Mouse (Mus musculus) neutrophil, adult 83 days (primary cell): ENCODE measurements around the gene Ankrd60. TPM values are rescaled to one million over a fixed set of nuclear protein-coding genes. Genes with fewer than 3 reads are reported as not detected.

Experiments
- total RNA-seq, 2 experiments: library from RNA; stranded (reverse); gene quantifications; one replicate each; pipeline ENCODE4 v1.2.4; 2023

Gene Ankrd60
- not detected for total RNA-seq

DNA sequence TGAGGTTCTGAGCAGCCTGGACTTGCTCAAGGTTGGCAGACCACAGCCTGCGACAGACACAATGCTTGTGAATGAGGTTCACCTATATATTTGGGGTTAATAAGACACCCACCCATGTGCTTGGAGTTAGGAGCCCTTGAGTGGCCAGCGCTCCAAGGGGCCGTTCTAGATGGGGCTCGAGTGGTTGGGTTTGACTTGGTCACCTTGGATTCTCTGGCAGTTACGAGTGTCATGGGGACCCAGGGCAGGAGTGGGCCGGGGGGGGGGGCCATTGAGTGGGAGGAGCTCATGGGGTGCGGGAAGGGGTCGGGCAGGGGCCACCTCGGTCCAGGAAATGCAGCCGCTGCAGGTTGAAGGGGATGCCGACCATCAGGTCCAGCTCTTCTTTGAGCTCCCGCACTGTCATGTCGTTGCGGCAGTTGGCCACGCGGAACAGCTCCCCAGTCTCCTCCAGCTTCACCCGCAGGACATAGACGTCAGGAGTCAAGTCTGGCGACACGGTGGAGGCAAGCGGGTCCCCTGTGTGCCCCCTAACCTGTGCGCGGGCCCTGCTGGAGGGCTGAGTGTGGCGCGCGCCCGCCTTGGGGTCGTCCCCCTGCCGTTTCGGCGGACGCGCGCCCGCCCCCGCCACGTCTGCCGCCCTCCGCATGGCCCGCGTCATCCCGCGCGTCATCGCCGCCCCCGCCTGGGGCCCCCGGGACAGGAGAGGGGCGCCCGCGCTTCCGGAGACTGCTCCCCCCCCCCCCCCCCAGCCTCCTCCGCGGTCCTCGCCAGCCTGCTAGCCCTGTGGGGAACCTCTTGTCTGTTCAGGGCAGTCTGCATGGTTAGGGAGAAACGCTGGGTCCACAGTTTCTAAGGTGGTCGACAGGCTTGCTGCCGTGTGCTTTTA, at the start of gene Ankrd60:
Gene Ankrd60 (minus strand): TSS at position 697 of the 889 bp plus-strand sequence.

DNA sequence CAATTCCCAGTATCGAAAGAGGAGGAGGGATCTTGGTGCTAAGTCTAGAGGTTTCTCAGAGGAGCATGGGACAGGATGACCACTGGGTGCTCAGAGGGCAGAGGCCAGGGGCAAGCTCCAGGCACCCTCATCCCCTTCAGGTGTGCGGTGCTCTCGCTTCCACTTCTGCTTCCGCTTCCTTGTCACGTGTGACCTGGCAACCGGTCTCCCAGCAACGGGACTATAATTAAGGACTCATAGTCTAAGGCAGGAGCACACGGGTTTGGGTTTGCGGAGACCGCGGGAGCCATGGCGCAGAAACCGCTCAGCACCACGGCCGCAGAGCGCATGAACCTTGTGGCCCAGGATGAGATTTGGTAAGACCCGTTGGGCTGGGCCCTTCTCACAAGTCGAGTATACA, 55.8 kb downstream of the Ankrd60 start, which contains the start of gene 1700021F07Rik:
Gene 1700021F07Rik (plus strand): TSS at position 211 of the 400 bp plus-strand sequence.

Other genes with a start within 250 kb of the Ankrd60 start
- gene 1700021F07Rik, start 55.8 kb downstream of the Ankrd60 start, total RNA-seq = not detected
- 10 to 100 TPM; 13.9 TPM for gene Rab22a, start 81.4 kb upstream of the Ankrd60 start, total RNA-seq
- gene 1700010B08Rik, start 141.1 kb upstream of the Ankrd60 start, total RNA-seq = not detected
- gene Vapb, start 159.1 kb upstream of the Ankrd60 start, total RNA-seq = 10 to 100 TPM; 38.3 to 44.1 TPM